Mouse (Mus musculus): ENCODE measurements around the gene Kyat1. TPM values are rescaled to one million over a fixed set of nuclear protein-coding genes. Genes with fewer than 3 reads are reported as not detected.

Kyat1 gene
- polyA plus RNA-seq (2014; fragmentation: Nextera tagmentation; extraction: Ambion mirVana): 13.9 and 15.7 TPM in 2 replicates

DNA sequence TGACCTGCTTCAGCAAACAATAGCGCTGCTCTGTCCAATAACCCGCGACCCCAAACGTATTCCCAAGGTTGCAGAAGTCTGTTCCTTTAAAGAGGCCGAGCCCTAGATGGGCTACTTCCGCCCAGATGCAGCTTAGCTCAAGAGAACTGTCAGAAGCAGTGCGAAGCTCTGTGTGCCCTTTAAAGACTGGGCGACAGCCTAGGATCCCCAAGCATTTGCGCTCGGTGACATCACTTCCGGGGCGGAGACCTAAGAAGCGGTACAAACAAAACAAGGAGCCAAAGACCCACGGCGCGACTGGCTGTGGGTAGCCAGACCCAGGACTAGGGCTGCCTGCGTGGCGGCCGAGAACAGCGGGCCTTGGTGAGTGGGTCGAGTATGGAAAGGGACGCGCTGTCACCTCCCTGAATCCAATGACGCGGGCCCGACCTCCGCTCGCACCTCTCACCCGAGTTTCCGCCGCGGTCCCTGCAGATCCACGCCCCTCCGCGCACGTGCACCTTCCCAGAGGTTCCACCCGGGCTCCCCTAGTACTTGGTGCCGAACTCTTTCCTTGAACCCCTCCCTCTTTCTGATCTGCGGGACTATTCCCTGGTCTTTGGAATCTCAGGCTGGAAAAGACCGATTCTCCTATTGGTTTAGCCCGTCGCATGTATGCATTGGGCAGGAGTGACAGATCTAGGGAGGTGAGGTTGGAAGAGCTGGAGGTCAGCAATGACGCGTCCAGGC is at the start of gene Kyat1:
TSS of gene Kyat1 (minus strand) at position 219 of the 729 bp plus-strand sequence.
- H3K9me3 ChIP-seq (ENCODE audit: control insufficient read depth, low read depth, low read length): no peaks in the 10 kb centered on the region
- peak within 1 kb of the TSS; percentile 72 for H3K9ac ChIP-seq (replicated peaks; ENCODE audit: low read depth, low read length)
- WGBS: under 1% methylated on average over 44 of the region's 44 CpGs
- H3K27ac ChIP-seq (ENCODE audit: low read length): peak within 1 kb of the TSS; percentile 52; the same call in 1 of the 2 replicates
- H3K27me3 ChIP-seq (ENCODE audit: control insufficient read depth, insufficient read depth, low read length): no peaks in the 10 kb centered on the region
- H3K36me3 ChIP-seq (ENCODE audit: control insufficient read depth, insufficient read depth, low read length): no peaks in the 10 kb centered on the region
- peak; percentile 91 for ATAC-seq (ENCODE audit: insufficient number of reproducible peaks, insufficient read depth, low FRiP score, low read depth)
- peaks cover 11% of the 10 kb centered on the region for H3K4me1 ChIP-seq (ENCODE audit: control insufficient read depth, insufficient read depth, low read length)
- H3K4me3 ChIP-seq (ENCODE audit: low read depth, low read length): peak within 1 kb of the TSS; percentile 43
- H3K4me2 ChIP-seq (replicated peaks; ENCODE audit: low read depth, low read length): peak within 1 kb of the TSS; percentile 46

DNA sequence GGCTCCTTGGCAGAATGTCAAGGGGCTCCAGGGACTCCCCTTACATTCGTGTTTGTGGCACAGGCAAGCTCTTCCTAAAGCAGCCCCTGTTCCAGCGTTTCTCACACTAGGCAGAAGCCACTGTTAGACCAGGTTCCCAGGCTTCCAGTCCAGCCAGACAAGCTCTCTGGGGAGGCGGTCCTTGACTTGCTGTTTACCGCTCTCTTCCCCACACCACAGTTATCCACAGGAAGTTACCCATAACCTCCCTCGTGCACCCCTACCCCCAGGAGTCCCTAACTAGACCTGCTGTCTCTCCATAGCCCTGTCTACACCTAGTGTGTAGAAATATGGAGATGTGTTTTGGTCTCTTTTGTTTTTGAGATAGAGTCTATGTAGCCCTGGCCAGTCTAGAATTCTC is 48.2 kb upstream of the Kyat1 start:
- H3K4me1 ChIP-seq (ENCODE audit: control insufficient read depth, insufficient read depth, low read length): peaks cover 7% of the 10 kb centered on the region; the same call in 1 of the 2 replicates
- H3K27me3 ChIP-seq (ENCODE audit: control insufficient read depth, insufficient read depth, low read length): no peaks in the 10 kb centered on the region
- ATAC-seq (ENCODE audit: insufficient number of reproducible peaks, insufficient read depth, low FRiP score, low read depth): no peak
- WGBS: 85% methylated on average over 5 of the region's 5 CpGs
- no peak overlapping the region for H3K4me3 ChIP-seq (ENCODE audit: low read depth, low read length)
- peaks cover 50% of the 10 kb centered on the region for H3K36me3 ChIP-seq (ENCODE audit: control insufficient read depth, insufficient read depth, low read length)
- no peak overlapping the region for H3K4me2 ChIP-seq (replicated peaks; ENCODE audit: low read depth, low read length)
- no peaks in the 10 kb centered on the region for H3K9me3 ChIP-seq (ENCODE audit: control insufficient read depth, low read depth, low read length)
- H3K27ac ChIP-seq (ENCODE audit: low read length): no peak overlapping the region
- H3K9ac ChIP-seq (replicated peaks; ENCODE audit: low read depth, low read length): no peak overlapping the region

DNA sequence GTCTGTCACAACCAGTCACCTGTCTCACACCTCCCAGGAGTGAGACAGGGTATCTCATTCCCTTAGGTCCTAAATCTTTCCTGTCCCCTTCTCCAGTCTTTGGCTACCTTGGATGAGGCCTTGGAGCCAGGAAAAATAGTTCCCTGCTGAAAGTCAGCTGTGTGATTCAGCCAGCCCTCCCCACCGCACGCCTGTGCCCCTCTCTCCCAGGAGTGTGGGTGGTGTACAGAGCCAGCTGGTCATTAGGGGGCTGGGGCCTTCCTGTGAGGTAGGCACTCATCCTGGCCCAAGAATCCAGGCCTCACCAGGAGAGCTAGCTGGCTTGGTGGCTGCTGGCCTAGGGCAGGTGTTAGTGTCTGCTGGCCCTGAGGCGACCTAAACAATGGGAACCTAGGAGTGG is 46.9 kb upstream of the Kyat1 start:
- H3K27ac ChIP-seq (ENCODE audit: low read length): peak overlapping the region; percentile 64
- no peak for ATAC-seq (ENCODE audit: insufficient number of reproducible peaks, insufficient read depth, low FRiP score, low read depth)
- H3K9me3 ChIP-seq (ENCODE audit: control insufficient read depth, low read depth, low read length): no peaks in the 10 kb centered on the region
- no peak overlapping the region for H3K4me3 ChIP-seq (ENCODE audit: low read depth, low read length)
- H3K9ac ChIP-seq (replicated peaks; ENCODE audit: low read depth, low read length): no peak overlapping the region
- 63% methylated on average over 3 of the region's 3 CpGs for WGBS
- peaks cover 7% of the 10 kb centered on the region; the same call in 1 of the 2 replicates for H3K4me1 ChIP-seq (ENCODE audit: control insufficient read depth, insufficient read depth, low read length)
- H3K36me3 ChIP-seq (ENCODE audit: control insufficient read depth, insufficient read depth, low read length): peaks cover 47% of the 10 kb centered on the region
- H3K4me2 ChIP-seq (replicated peaks; ENCODE audit: low read depth, low read length): no peak overlapping the region
- H3K27me3 ChIP-seq (ENCODE audit: control insufficient read depth, insufficient read depth, low read length): no peaks in the 10 kb centered on the region

DNA sequence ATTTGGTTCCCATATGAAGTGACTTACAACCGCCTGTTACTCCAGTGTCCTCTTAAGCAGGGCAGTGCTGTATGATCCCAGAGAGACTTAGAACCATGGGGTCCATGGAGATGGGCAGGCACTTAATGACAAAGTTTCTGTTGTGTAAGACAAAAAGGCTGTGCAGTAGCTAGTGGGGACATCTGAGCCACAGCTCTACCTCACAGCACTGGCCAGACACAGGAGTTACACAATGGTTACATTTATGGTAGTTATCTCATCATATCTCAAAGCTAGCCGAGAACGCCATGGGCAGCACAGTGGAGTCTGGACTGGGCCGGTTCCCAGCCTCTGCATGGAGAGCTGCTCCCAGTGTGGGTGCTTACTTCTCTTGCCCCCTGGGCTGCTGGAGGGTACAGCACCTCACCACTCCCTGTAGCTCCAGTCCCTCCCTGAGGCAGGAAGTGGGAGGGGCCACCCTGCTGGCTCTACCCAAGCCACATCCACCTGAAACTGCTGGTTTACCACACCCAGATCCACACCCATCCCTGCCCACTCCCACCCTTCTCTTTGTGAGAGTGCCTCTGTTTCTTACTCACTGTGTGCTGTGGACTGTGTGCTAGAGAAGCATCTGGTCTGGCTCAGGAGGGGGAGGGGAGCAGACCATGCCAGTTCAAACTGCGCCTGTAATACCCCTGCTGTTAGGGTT is 45.9 kb upstream of the Kyat1 start:
- peaks cover 7% of the 10 kb centered on the region; the same call in 1 of the 2 replicates for H3K4me1 ChIP-seq (ENCODE audit: control insufficient read depth, insufficient read depth, low read length)
- no peak overlapping the region for H3K4me2 ChIP-seq (replicated peaks; ENCODE audit: low read depth, low read length)
- H3K4me3 ChIP-seq (ENCODE audit: low read depth, low read length): no peak overlapping the region
- H3K9me3 ChIP-seq (ENCODE audit: control insufficient read depth, low read depth, low read length): no peaks in the 10 kb centered on the region
- 67% methylated on average over 5 of the region's 5 CpGs for WGBS
- peak overlapping the region; percentile 70 for H3K27ac ChIP-seq (ENCODE audit: low read length)
- peaks cover 38% of the 10 kb centered on the region for H3K36me3 ChIP-seq (ENCODE audit: control insufficient read depth, insufficient read depth, low read length)
- H3K9ac ChIP-seq (replicated peaks; ENCODE audit: low read depth, low read length): no peak overlapping the region
- ATAC-seq (ENCODE audit: insufficient number of reproducible peaks, insufficient read depth, low FRiP score, low read depth): peak; percentile 96
- no peaks in the 10 kb centered on the region for H3K27me3 ChIP-seq (ENCODE audit: control insufficient read depth, insufficient read depth, low read length)

DNA sequence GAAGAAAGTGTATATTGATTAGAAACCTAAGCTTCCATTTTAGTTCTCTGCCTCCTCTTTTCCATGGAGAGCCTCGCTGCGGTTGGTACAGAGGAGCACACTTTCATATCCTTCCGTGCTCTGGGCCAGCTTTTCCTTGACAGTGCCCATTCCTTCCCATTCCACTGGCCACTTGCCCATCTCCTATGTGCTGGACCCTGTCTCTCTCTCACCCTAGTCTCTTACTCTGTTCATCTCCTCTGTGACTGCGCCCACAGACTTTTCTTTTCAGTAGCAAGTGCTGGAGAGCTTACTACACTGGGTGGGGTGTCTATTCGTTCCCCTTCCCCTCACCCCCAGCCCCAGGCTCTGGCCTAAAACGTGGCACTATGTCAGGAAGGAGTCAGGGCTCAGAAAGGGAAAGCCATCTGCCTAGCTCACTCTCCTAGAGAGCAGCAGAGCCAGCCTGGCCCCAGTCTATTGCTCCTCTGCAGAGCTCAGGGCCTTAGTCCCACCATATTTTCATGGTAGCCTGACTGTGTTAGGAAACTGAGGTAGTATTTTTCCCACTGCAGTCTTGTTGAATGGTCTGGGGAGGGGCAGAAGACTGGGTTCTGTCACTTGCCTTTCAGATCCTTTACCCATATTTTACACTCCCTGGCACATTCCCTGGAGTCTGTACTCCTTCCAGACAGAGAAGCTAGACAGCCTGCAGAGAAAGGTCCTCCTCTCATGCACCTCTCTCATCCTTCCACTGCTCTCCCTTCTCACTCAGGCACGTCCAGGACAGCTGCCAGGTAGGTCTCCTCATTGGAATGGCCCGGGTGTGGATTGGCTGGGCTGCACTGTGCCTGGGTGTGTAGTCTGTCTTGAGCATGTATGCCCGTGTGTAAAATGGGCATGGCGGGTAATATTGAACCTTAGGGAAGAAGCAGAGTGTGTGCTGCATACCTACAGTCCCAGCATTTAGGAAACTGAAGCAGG is 44.8 kb upstream of the Kyat1 start:
- no peak overlapping the region for H3K4me2 ChIP-seq (replicated peaks; ENCODE audit: low read depth, low read length)
- no peaks in the 10 kb centered on the region for H3K27me3 ChIP-seq (ENCODE audit: control insufficient read depth, insufficient read depth, low read length)
- H3K9me3 ChIP-seq (ENCODE audit: control insufficient read depth, low read depth, low read length): no peaks in the 10 kb centered on the region
- no peak for ATAC-seq (ENCODE audit: insufficient number of reproducible peaks, insufficient read depth, low FRiP score, low read depth)
- 88% methylated on average over 10 of the region's 10 CpGs for WGBS
- H3K4me1 ChIP-seq (ENCODE audit: control insufficient read depth, insufficient read depth, low read length): peaks cover 7% of the 10 kb centered on the region; the same call in 1 of the 2 replicates
- no peak overlapping the region for H3K9ac ChIP-seq (replicated peaks; ENCODE audit: low read depth, low read length)
- no peak overlapping the region for H3K4me3 ChIP-seq (ENCODE audit: low read depth, low read length)
- H3K36me3 ChIP-seq (ENCODE audit: control insufficient read depth, insufficient read depth, low read length): peaks cover 27% of the 10 kb centered on the region
- H3K27ac ChIP-seq (ENCODE audit: low read length): no peak overlapping the region

DNA sequence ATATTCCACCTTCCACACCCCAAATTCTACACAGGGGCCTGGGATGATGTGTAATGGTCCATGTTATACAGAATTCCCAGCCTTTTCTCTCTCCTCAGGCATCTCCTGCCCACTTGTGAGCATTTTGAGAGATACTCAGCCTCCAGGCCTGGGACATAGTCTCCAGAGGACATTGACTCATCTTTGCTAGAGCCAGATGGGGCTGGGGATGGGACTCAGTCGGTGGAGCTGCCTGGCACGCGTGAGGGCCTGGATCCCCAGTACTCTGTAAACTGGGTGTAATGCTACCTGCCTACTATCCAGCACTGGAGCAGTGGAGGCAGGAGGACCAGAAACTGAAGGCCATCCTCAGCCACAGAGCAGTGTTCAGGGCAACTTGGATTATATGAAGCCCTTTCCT is 43.5 kb upstream of the Kyat1 start:
- no peaks in the 10 kb centered on the region for H3K27me3 ChIP-seq (ENCODE audit: control insufficient read depth, insufficient read depth, low read length)
- no peak overlapping the region for H3K9ac ChIP-seq (replicated peaks; ENCODE audit: low read depth, low read length)
- H3K4me3 ChIP-seq (ENCODE audit: low read depth, low read length): no peak overlapping the region
- ATAC-seq (ENCODE audit: insufficient number of reproducible peaks, insufficient read depth, low FRiP score, low read depth): no peak
- peaks cover 22% of the 10 kb centered on the region for H3K36me3 ChIP-seq (ENCODE audit: control insufficient read depth, insufficient read depth, low read length)
- no peak overlapping the region for H3K27ac ChIP-seq (ENCODE audit: low read length)
- peaks cover 10% of the 10 kb centered on the region; the same call in 1 of the 2 replicates for H3K4me1 ChIP-seq (ENCODE audit: control insufficient read depth, insufficient read depth, low read length)
- H3K4me2 ChIP-seq (replicated peaks; ENCODE audit: low read depth, low read length): no peak overlapping the region
- 93% methylated on average over 3 of the region's 3 CpGs for WGBS
- no peaks in the 10 kb centered on the region for H3K9me3 ChIP-seq (ENCODE audit: control insufficient read depth, low read depth, low read length)

DNA sequence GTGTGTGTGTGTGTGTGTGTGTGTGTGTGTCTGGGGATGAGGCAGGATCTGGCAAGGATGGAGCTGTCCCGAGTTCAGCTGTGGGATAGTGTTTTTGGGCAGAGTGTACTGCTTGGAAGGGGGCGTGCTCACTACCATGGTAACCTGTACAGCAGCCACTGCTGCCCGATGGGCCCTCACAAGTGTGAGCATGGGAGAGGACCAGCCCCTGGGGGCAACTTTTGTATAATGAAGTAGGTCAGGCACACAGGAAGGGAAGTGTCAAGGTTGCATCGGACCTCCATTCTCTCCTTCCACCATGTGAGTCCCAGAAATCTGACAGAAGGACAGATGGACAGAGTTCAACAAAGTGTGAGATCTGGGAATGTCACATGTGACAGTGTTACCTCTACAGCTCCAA is 42.0 kb upstream of the Kyat1 start:
- 82% methylated on average over 4 of the region's 4 CpGs for WGBS
- Histone ChIP-seq H3K4me1 (ENCODE audit: control insufficient read depth, insufficient read depth, low read length) (peaks cover 10% of the 10 kb centered on the region; the same call in 1 of the 2 replicates), H3K27me3 (ENCODE audit: control insufficient read depth, insufficient read depth, low read length) (no peaks in the 10 kb centered on the region), H3K4me3 (ENCODE audit: low read depth, low read length) (no peak overlapping the region), H3K27ac (ENCODE audit: low read length) (no peak overlapping the region), H3K9me3 (ENCODE audit: control insufficient read depth, low read depth, low read length) (no peaks in the 10 kb centered on the region), H3K9ac (replicated peaks; ENCODE audit: low read depth, low read length) (no peak overlapping the region), H3K4me2 (replicated peaks; ENCODE audit: low read depth, low read length) (no peak overlapping the region), H3K36me3 (ENCODE audit: control insufficient read depth, insufficient read depth, low read length) (peaks cover 22% of the 10 kb centered on the region)
- no peak for ATAC-seq (ENCODE audit: insufficient number of reproducible peaks, insufficient read depth, low FRiP score, low read depth)

DNA sequence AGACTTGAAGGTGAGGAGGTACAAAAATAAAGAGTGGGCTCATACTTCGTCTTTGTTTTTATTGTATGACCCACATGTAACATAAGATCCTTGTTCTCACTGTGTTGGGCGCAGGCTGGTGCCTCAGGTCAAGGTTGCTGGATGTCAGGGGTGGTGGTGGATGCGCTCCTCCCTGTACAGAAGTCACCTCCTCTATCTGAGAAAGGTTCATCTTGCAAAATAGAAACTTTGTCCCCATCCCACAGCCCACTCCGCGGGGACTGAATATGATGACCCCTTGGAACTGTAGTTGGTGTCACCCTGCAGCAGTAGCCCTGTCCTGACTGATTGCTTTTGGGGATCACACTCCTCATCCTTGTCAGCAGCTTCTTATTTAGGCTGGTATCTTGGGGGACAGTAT is 41.4 kb upstream of the Kyat1 start:
- no peaks in the 10 kb centered on the region for H3K27me3 ChIP-seq (ENCODE audit: control insufficient read depth, insufficient read depth, low read length)
- no peak for ATAC-seq (ENCODE audit: insufficient number of reproducible peaks, insufficient read depth, low FRiP score, low read depth)
- no peak overlapping the region for H3K9ac ChIP-seq (replicated peaks; ENCODE audit: low read depth, low read length)
- H3K4me2 ChIP-seq (replicated peaks; ENCODE audit: low read depth, low read length): no peak overlapping the region
- H3K9me3 ChIP-seq (ENCODE audit: control insufficient read depth, low read depth, low read length): no peaks in the 10 kb centered on the region
- H3K36me3 ChIP-seq (ENCODE audit: control insufficient read depth, insufficient read depth, low read length): peaks cover 22% of the 10 kb centered on the region
- WGBS: 89% methylated on average over 5 of the region's 5 CpGs
- H3K4me3 ChIP-seq (ENCODE audit: low read depth, low read length): no peak overlapping the region
- H3K4me1 ChIP-seq (ENCODE audit: control insufficient read depth, insufficient read depth, low read length): 0 out of 2 replicates have a peak, but pooled peaks cover 6% of the 10 kb centered on the region
- H3K27ac ChIP-seq (ENCODE audit: low read length): no peak overlapping the region

Data from stomach, embryonic 14.5 days (tissue).